Mouse (Mus musculus): ENCODE measurements at regions not wholly inside any gene's neighbourhood (a gene's known extent, or its start where the extent isn't known, plus 50 kb on each side); places are given as distances from the start of the nearest gene placed in this dataset.

DNA sequence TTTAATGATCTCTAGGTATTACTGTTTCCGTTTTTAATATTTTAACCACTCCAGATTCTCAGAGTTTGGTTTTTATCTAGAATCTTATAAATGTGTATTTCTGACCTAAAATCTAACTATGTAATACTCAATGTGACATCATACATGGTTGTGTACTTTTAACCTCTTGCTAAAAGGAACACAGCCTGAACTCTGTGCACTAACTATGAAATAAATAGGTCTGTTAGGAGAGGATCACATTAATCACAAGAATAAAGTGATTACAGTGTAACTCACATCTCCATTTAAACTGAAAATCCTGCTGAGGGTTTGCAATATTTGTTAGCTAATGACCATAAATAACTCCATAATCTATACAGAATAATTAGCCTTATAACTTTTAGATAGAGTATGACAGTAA lies 1123.8 kb downstream of the Fstl5 start:
- TF ChIP-seq POLR2A (IDR thresholded peaks at IDR 0.05; ENCODE audit: extremely low read depth, insufficient read depth, low read length) (no peak), CTCF (IDR thresholded peaks at IDR 0.05; ENCODE audit: low read depth, low read length) (no peak)
- H3K79me2 ChIP-seq (ENCODE audit: control insufficient read depth, insufficient read depth, low read length): no peaks in the 10 kb centered on the region
- no peak overlapping the region for H3K9ac ChIP-seq (ENCODE audit: low read depth, low read length)
- no peak overlapping the region for H3K27ac ChIP-seq (replicated peaks; ENCODE audit: insufficient read depth, low read depth, low read length)
- WGBS: 81% methylated on average over 1 of the region's 1 CpGs
- H3K27me3 ChIP-seq (ENCODE audit: control insufficient read depth, insufficient read depth, low read length): no peaks in the 10 kb centered on the region
- no peaks in the 10 kb centered on the region for H3K36me3 ChIP-seq (ENCODE audit: control insufficient read depth, insufficient read depth, low read length)
- no peak for DNase-seq (ENCODE audit: extremely low read depth, low read depth, low spot score)
- no peaks in the 10 kb centered on the region for H3K4me1 ChIP-seq (ENCODE audit: control insufficient read depth, insufficient read depth, low read length)
- H3K4me3 ChIP-seq (ENCODE audit: insufficient read depth, low read depth, low read length): no peak overlapping the region

DNA sequence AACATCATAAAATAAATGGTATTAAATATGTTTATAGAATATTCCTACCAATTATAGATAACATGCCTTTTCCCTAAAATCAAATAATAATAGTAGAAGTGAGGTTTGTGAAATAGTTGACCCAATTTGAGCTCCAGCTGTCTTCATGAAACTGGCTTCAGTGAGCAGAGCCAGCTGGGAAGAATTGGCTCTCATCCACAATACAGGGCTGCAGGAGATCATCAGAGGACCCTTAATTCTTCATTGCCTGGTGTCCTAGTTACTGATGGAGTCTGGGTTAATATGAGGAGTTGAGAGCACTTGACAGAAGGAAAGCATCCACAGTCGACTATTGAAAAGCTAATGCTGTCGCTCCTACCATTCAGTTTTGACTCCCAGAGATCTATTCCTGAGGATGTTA lies 1124.2 kb downstream of the Fstl5 start:
- Histone ChIP-seq H3K27ac (replicated peaks; ENCODE audit: insufficient read depth, low read depth, low read length) (no peak overlapping the region), H3K36me3 (ENCODE audit: control insufficient read depth, insufficient read depth, low read length) (no peaks in the 10 kb centered on the region), H3K4me1 (ENCODE audit: control insufficient read depth, insufficient read depth, low read length) (no peaks in the 10 kb centered on the region), H3K79me2 (ENCODE audit: control insufficient read depth, insufficient read depth, low read length) (no peaks in the 10 kb centered on the region), H3K9ac (ENCODE audit: low read depth, low read length) (no peak overlapping the region), H3K27me3 (ENCODE audit: control insufficient read depth, insufficient read depth, low read length) (no peaks in the 10 kb centered on the region), H3K4me3 (ENCODE audit: insufficient read depth, low read depth, low read length) (no peak overlapping the region)
- TF ChIP-seq CTCF (IDR thresholded peaks at IDR 0.05; ENCODE audit: low read depth, low read length) (no peak), POLR2A (IDR thresholded peaks at IDR 0.05; ENCODE audit: extremely low read depth, insufficient read depth, low read length) (no peak)
- DNase-seq (ENCODE audit: extremely low read depth, low read depth, low spot score): no peak
- WGBS: 75% methylated on average over 2 of the region's 2 CpGs

DNA sequence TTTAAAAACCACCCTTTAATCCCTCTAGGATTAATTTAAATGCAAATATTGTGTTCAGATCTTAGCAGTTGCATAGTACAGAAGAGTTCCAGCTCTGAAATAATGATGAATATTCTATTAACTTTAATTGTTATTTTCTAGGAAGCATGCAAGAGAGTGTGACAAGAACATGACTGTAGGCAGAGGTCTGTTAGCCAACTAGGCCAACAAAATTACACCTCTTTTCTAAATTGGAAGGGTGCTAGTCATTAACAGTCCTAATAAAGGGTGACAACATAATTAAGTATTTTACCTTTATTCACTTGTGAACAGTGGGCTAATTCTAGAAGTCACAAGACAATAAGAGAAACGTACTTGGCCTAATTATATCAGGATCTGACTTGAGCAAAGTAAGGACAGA lies 1151.9 kb downstream of the Fstl5 start:
- 42% methylated on average over 1 of the region's 1 CpGs for WGBS
- Histone ChIP-seq H3K27me3 (ENCODE audit: control insufficient read depth, insufficient read depth, low read length) (no peaks in the 10 kb centered on the region), H3K79me2 (ENCODE audit: control insufficient read depth, insufficient read depth, low read length) (no peaks in the 10 kb centered on the region), H3K9ac (ENCODE audit: low read depth, low read length) (no peak overlapping the region), H3K36me3 (ENCODE audit: control insufficient read depth, insufficient read depth, low read length) (no peaks in the 10 kb centered on the region), H3K4me1 (ENCODE audit: control insufficient read depth, insufficient read depth, low read length) (no peaks in the 10 kb centered on the region), H3K27ac (replicated peaks; ENCODE audit: insufficient read depth, low read depth, low read length) (no peak overlapping the region), H3K4me3 (ENCODE audit: insufficient read depth, low read depth, low read length) (no peak overlapping the region)
- DNase-seq (ENCODE audit: extremely low read depth, low read depth, low spot score): no peak
- TF ChIP-seq CTCF (IDR thresholded peaks at IDR 0.05; ENCODE audit: low read depth, low read length) (no peak), POLR2A (IDR thresholded peaks at IDR 0.05; ENCODE audit: extremely low read depth, insufficient read depth, low read length) (no peak)
